8 mouse cellular contexts compared by ENCODE assay signal in the genomic region with DNA sequence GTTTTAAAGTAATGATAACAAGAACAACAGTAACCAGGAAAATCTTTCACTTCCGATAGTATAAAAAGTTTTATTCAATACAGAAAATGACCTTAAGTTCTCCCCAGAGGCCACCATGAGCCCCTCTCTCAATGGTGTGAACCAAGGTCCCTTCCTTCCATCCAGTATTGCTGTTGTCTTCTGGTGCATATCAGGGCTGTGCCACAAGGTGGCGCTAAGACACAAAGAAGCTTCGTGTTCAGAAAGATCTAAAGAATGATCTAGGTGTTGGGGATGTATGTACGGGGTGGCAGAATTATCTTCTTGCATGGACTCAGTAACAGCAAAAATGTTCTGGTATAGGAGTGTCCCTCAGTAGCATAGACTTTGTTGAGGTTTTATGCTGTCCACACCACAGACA.
DNase-seq lines count a peak whose midpoint lies in the region; ATAC-seq and TF ChIP-seq lines count a peak whose summit lies in the region.
"Not testable (repeated sequence)": the region's sequence is repeated elsewhere in the genome, so short reads cannot be mapped to it uniquely, and the experiment has no call there.

No protein-coding gene starts in this region.

- ATAC-seq in granulocyte monocyte progenitor cell, adult 5-6 weeks (replicated peaks; ENCODE audit: poor library complexity, severe bottlenecking), result peak; percentile 58
- ATAC-seq in liver, postnatal 0 days, result not testable (repeated sequence)

- H3K9me3 ChIP-seq in liver, postnatal 0 days (ENCODE audit: low read length), result not testable (repeated sequence)

- WGBS in liver, postnatal 0 days (ENCODE audit: insufficient replicate concordance), result 21% methylated on average over 4 of the region's 4 CpGs
- 11% methylated on average over 4 of the region's 4 CpGs for WGBS in thymus, adult 2 months

- not testable (repeated sequence) for TF ChIP-seq EP300 in liver, postnatal 0 days (IDR thresholded peaks at IDR 0.05; ENCODE audit: low read depth)

- not testable (repeated sequence) for H3K4me2 ChIP-seq in liver, postnatal 0 days (ENCODE audit: low read depth, low read length)

- H3K27ac ChIP-seq in liver, postnatal 0 days (ENCODE audit: low read depth); thymus, adult 2 months (ENCODE audit: control insufficient read depth, insufficient read depth, low read length): not testable (repeated sequence)

- peak; percentile 61 for TF ChIP-seq CTCF in liver, postnatal 0 days (IDR thresholded peaks at IDR 0.05; ENCODE audit: low read depth)
- not testable (repeated sequence) for TF ChIP-seq CTCF in thymus, adult 2 months (IDR thresholded peaks at IDR 0.05; ENCODE audit: borderline replicate concordance, control insufficient read depth, extremely low read depth, insufficient read depth, low read length, poor library complexity)

- TF ChIP-seq POLR2A in thymus, adult 2 months (IDR thresholded peaks at IDR 0.05; ENCODE audit: control insufficient read depth, extremely low read depth, insufficient read depth, low read length, poor library complexity), result not testable (repeated sequence)

- not testable (repeated sequence) for H3K27me3 ChIP-seq in liver, postnatal 0 days (ENCODE audit: insufficient read depth, low read length); thymus, adult 2 months (ENCODE audit: control insufficient read depth, insufficient read depth, low read length)

- not testable (repeated sequence) for H3K4me1 ChIP-seq in liver, postnatal 0 days (ENCODE audit: insufficient read depth); thymus, adult 2 months (replicated peaks; ENCODE audit: control insufficient read depth, insufficient read depth, low read length)

- H3K9ac ChIP-seq in liver, postnatal 0 days (replicated peaks), result not testable (repeated sequence)

- not testable (repeated sequence) for H3K36me3 ChIP-seq in liver, postnatal 0 days (replicated peaks; ENCODE audit: insufficient read depth, low read length); thymus, adult 2 months (ENCODE audit: control insufficient read depth, insufficient read depth, low read length)

- peak; percentile 16 to 46 for DNase-seq in B cell, adult 2 months
- peak; percentile 39 for DNase-seq in adrenal gland, postnatal 25 days
- DNase-seq in embryo, embryonic 10 days (ENCODE audit: low spot score), result peak; percentile 74
- peak; percentile 64 for DNase-seq in kidney, postnatal 10 days
- DNase-seq in liver, postnatal 0 days, result peak; percentile 26
- peak; percentile 10 for DNase-seq in ovary, postnatal 36 days (ENCODE audit: low spot score)
- DNase-seq in thymus, adult 2 months, result peak; percentile 55

- H3K4me3 ChIP-seq in liver, postnatal 0 days (ENCODE audit: low read depth, low read length); thymus, adult 2 months (ENCODE audit: control insufficient read depth, insufficient read depth, low read length): not testable (repeated sequence)

Comparison
In these comparisons a context has a peak if more than half of its experiments do, and no peak if none do; other contexts are left out.
1. DNase-seq: peak in every context shown above with its lines; median percentile 74 in embryo, embryonic 10 days; 64 in kidney, postnatal 10 days; 55 in thymus, adult 2 months; 39 in adrenal gland, postnatal 25 days; 31 in B cell, adult 2 months; 26 in liver, postnatal 0 days; 10 in ovary, postnatal 36 days.